Mouse (Mus musculus): Measurements from ENCODE around the gene Slc4a4.

Slc4a4 gene

DNA sequence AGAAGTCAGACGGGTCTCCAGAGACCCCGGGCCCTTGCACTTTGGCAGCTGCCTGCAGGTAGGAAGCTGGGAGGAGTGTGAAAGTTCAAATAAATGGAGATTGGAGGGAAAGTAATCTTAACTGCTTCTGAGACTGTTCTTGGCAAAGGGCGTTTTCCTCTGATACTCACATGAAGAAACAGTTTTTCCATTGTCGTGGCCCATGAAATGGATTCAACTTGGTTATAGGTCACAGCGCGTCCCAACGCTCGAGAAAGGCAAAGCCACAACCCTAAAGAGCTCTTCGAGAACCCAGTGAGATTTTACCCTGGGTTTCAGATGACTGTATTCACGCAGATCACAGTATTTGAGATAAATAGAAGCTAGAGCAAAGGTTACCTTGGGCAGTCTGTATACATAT lies 31.0 kb downstream of the Slc4a4 start:
- no peak for DNase-seq

DNA sequence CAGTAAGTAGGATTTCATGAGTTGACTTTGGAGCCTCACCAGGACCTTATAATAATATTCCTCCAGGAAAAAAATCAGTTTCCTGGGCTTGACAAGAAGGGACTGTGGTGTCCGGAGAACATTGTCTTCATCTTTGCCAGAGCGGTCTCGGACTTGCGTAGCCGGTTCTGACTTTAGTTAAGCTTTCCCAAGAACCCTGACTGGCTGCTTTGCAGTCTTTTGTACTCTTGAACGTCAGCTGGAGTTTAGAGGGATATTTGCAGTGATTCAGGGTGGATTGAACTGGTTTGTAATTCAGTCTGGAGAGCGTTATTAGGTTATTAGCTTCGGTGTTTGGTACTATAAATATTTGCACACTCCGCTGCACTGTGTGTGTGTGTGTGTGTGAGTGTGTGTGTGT lies 31.9 kb downstream of the Slc4a4 start:
- no peak for DNase-seq

DNA sequence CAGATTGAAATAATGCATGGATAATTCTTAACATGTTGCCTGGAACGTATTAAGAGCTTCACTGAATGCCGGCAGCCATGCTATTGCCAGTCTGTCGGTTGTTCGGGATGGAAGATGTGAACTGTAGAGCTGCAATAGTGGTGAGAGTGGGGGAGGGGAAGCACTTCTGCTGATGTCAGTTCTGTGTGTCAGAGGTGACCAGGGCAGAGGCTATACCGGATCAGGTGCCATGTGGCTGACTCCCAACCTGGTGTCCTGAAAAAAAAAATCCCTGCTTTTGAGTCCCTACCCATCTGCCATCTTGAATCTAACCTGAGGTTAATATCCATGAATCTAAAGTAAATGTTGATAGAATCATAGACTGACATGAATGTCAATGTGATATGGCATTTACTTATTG lies 39.0 kb downstream of the Slc4a4 start:
- DNase-seq, result no peak

DNA sequence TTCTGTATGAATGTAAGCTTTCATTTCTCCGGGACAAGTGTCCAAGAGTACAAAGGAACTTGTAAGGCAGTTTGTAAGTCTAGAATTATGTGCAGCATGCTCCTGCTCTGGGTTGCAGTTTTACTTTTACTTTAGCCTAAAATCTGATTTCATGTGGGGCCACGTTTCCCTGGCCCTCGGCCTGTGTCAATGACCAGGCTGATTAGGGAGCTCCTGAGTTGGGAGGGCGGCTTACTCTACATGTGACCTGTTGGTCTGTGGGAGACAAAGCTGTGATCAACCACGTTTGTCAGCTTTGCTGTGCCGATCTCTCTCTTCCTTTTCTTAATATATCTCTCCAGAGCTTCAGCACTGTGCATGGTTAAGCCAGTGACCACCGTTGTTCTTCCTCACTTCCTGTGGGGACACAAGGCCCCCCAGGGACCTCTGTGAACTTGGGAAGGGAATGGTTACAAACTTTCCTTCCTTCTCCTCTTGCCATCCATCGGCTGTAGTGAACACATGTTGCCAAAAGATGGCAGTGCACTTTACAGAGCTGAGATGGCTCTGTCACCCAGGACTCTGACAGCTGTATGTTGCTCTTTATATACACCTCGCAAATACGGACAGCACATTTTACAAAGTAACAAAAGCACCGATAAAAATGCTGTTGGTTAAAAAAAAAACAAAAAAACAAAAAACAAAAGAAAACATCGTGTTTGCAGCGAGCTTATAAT lies 41.7 kb downstream of the Slc4a4 start:
- peak; percentile 72 for DNase-seq

DNA sequence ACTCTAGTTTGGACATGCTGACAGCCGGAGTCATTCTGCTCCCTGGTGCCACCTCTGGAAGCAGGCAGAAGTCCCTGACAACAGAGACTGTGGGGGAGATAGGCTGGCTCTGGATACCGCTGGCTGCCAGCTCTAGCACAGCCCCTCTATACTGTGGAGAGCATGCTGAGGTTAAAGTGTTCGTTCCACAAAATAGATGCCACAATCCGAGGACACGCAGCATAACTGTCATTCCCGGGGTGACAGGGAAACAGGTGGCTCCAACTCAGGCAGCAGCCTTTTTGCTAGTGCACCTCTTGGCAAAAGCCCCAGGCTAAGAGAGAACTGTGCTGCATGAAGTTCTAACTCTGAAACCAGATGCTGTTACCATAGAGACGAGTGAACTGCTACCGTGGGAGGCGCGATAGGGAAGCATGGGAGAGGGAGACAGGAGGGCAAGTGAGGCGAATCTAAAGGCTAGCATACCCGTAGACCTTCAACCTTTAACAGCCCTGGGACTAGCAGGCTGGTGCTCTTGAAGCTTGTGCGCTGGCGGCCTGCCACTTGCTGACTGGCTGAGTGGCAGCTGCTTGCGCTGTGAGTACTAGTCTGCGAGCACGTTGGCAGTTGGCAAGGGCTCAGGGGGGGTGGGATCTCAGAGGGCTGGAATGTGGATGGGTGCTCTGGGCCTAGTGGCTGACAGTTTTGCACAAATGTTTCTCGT lies 42.9 kb downstream of the Slc4a4 start:
- peak; percentile 57 for DNase-seq

DNA sequence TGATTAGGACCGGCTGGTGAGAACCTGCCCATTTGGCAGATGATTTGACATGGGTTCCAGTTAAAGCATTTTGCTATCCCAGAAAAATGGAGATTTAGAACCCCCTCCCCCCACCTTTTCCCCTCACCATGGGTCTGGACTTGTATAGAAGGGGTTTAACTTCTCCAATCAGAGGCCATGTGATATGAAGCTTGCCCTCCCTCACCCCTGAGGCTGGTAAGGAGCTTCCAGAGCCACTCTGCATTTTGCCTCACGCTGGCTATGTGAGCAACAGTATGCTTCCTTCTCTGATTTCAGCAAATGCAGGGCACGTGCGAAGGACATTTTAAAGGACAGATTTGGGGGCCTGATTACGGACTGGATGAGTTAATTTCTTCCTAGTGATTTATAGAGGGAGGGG lies 43.5 kb downstream of the Slc4a4 start:
- DNase-seq, result peak; percentile 16

DNA sequence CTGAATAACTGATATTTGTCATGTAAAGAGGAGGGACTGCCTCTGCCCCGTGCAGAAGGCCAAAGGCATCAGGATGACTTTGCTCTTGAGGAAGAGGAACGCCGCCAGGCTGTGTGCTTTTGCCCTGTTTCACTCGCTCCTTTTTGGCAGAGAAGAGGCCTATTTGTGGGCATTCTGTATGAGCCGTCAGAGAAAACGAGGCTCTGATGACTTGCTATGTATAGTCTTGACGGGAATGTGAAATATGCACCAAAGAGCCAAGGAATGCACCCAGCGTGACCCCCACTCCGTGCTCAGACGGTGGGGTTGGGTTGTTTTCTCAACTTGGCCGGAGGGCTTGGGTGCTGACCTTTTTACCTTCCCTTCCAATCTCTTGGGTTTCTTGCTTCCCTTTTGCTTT lies 44.0 kb downstream of the Slc4a4 start:
- DNase-seq, result peak; percentile 44

DNA sequence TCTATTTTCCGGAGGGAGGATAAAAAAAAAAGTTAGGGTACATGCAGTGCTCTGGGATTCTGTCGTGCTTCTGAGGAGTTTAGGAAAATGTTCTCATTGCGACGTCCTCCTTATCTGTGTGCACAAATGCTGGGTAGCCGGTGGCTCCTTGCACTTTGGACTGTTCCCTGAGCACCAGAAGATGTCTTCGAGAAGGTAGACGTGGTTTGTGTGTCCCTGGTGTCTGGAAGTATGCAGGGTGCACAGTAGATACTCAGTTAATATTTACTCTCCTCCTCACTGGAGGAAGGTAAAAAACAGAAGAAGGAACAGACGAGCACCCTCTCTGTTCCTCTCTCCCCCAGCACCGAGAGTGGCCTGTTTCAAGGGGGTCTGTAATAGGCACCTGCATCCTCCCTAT lies 44.6 kb downstream of the Slc4a4 start:
- DNase-seq, result no peak

DNA sequence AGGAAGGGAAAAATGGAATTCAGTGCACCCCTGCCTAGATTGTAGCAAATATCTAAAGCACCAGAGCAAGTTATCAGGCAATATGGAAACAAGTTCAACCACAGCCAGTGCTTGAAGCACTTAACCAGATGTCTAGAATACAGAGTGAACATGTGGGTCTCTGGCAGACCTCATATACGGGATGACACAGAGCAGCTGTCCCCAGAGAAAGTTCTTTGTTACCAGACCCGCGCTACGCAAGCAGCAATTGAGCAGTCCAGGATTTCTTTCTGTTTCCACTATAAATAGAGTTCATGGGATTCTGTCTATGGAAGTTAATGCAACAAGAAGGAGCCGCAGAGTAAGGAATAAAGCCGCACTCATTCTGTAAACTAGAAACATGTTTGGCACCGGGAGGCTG lies 46.8 kb downstream of the Slc4a4 start:
- DNase-seq, result peak; percentile 16

DNA sequence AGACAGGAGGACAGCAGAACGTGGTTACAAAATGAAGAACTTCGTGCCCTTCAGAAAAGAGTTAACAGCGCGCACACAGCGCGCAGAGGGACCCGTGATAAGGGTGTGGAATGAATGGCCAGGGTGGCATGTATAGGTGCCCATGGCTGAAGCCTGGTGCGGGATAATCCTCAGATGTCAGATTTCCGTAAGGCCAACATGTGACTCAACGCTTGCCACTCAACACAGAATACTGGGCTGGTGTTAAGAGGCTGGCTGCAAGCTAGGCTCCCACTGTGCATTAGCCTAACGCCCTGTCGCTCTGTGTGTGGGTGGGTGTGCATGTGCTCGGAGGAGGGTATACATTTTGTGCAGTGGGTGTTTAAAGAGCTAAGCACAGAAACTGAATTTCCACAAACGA lies 47.3 kb downstream of the Slc4a4 start:
- no peak for DNase-seq

DNA sequence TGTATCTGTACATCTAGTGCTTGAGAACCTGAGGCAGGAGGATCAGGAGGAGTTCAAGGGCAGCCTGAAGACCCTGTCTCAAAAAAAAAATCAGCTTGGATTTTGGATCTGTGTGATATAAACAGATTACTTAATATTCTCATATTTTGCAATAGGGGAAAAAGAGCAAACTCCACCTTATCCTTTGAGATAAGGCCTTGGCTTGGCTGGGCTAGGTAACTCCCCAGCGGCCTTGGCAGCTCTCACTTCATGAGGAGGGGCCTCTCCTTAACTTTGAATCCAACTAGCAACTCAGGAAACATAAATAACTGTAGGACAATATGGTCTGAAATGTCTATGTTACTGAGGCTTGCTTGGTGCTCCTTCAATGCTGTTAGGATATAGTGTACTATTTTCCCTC lies 51.6 kb downstream of the Slc4a4 start:
- DNase-seq, result no peak

DNA sequence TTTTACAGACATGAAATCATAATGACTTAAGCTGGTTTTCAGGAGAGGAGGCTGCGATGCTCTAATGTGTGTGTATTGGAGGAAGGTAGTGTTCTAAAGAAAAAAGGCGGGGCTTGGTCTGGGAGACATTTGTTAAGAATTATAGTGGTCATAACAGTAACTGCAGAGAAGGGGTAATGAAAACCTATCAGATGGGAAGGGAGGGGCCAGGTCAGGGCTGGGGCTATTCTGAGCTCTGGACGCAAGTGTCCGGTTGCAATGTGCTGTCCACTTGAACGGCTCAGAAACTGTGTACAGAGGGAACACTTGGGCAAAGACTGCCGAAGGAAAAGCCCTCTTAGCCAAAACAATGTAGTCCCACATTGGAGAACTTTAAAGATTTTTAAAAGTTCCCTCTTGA lies 52.5 kb downstream of the Slc4a4 start:
- peak; percentile 31 for DNase-seq

DNA sequence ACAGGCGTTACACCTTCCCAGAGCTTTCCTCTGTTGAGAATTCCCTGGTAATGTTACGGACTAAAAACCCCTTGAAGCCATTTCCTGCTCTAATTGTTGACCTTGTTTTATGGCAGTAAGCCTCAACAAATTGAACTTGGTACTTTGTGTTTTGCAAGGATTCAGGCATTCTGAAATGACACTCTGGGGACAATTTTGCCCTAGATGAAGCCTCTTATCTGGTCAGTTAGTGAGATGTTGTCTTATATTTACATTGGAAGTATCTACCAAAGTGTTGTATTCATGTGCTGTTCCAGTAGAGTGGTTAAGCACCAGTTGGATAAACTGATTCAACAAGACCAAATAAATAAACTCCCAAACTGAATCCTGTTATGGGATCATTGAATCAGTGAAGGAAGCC lies 53.2 kb downstream of the Slc4a4 start:
- no peak for DNase-seq

DNA sequence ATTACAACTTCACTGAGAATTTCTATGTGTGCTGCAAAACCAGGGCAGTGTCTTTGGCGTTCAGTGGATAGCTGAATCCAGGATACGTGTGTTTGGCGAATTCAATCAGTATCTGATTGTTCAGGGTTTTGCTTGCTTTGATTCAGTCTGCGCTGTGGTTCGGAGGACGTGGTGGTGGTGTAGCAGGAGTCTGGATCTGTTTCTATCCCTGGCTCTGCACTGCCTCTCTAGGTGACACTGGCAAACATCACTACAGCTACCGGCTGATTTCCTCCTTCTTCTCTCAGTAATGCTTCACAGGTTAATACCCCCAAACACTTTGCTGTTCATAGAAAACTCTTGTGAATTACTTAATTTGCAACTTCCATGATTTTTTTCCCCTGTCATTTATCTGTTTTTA lies 55.3 kb downstream of the Slc4a4 start:
- no peak for DNase-seq

DNA sequence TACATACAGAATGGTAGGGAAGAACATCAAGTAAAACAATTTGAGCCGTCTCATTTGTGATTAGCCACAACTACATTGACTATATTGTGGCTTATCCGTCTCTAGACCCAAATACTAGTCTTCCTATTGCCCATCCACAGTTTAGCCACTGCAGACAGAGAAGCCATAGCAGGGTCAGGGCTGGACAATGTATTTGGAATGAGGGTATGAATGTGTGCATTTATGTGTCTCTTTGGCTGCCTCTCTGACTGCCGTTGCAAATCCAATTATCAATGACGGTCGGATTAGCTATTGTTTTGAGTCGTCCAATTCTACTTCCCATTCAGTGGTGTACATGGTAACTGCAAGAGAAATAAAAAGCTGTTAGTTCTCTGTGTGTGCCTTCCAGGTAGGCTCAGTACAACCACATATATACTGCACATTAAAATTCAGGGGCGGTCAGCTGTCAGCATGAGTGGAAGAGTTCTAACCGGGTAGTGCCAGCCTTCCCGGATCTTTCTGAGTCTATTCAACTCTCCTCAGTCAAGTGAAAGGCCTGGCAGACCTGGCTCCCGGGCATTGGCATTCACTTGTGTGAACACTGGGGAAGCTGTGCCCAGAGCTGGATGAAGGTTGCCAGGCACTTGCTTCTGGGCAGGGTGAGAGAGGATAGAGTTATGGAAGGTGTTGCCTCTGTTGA lies 59.2 kb downstream of the Slc4a4 start:
- no peak for DNase-seq

DNA sequence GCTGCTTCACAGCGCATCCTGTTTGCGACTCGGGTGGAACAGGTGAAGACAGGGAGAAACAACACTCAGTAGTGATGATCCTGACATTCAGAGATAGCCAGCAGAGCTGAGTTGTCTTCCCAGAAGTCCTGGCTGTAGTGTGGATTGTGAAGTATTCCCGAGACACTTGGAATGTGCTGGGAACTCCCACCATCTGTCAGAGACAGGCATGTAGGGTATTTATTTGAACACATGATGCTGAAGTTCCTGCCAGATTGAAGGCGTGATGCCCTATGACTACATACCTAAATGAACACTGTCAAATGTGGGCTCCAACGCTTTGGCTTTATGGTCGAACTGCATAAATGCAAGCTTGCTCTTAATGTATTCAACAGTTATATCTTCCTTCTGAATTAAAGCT lies 63.7 kb downstream of the Slc4a4 start:
- no peak for DNase-seq

DNA sequence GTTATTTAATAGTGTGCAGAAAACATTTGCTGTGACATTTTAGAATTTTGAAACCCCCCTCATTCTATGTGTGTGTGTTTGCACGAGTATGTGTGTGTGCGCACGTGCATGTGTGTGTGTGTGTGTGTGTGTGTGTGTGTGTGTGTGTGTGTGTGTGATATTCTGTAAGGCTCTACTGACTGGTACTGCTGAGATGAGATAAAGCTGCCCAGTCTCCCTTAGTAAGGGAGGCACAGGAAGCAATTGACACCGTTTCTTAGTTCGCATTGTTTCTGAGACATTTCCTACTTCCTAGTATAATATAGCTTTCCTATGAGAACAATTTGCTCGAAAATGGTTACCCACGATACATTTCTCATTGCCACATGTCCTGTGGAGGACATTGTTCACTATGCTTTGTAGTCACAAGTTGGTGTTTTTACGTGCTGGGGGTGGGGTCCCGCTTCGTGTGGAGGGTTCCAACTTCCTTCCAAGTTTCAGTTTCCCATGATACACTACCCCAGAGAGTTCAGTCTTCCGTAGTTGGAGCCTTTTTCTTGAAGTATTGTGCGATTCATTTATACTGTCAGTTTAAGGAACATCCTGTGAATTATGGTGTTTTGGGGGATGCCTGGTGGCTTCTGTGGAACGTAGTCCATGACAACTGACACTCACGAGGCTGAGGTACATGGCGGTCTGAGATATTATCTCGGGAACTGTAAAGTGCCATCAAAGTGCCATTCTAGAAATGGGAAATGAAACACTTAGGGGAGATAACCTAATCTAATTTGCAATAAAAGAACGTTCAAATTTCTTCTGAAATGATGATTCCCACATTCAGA lies 66.3 kb downstream of the Slc4a4 start:
- no peak for DNase-seq

DNA sequence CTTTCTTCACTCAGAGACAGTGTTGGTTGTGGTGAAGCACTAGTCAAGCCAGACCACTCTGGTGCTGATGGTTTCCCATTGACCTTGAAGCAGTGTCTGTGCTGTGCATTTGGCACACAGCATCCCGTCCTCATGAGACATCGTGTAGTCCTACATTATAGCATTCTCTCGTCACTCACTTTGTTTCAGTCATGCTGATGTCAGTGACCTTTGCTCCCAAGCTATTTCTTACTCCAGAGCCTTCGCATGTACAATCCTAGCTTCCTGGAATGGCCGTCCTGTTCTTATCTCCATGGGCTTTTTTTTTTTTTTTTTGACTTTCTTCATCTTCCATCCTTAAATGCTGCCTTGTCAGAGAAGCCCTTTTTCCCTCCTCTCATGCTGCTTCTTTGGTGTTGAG lies 71.1 kb downstream of the Slc4a4 start:
- no peak for DNase-seq

DNA sequence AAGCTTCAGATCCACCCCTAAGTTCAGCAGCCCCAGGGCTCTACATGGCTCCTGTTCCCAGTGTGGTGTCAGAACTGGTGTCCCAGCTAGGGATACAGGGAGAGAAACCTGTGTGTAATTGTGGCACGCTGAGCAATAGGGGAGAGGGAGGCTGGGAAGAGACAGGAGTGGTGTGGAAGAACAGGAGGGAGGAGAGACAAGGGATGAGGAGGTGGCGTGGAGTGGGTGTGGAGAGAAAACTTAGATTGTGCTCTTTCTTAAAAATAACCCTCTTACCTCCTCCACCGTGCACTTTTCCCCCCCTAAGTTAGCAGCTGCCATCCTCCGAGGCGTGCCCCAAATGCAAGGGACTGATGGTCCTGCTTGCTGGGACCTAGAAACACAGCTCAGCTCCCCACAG lies 72.3 kb downstream of the Slc4a4 start:
- DNase-seq, result no peak

DNA sequence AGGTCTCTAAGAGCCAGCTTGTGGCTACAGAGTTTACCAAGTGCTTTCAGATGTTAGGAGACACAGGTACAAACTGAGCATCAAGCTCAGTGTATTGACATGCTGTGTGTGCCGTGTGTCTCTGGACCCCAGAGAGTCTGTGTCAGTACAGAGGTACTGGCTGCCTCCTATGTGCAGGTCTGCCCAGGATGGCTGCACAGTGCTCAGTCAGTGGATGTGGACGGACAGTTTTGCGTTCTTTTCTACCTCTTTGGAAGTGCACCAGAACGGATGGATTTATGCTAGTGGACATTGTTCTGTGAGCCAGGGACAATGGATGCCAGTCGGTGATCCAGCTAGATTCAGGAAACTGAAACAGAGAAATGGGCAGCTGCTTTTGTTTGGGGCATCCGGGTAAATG lies 72.8 kb downstream of the Slc4a4 start:
- no peak for DNase-seq

DNA sequence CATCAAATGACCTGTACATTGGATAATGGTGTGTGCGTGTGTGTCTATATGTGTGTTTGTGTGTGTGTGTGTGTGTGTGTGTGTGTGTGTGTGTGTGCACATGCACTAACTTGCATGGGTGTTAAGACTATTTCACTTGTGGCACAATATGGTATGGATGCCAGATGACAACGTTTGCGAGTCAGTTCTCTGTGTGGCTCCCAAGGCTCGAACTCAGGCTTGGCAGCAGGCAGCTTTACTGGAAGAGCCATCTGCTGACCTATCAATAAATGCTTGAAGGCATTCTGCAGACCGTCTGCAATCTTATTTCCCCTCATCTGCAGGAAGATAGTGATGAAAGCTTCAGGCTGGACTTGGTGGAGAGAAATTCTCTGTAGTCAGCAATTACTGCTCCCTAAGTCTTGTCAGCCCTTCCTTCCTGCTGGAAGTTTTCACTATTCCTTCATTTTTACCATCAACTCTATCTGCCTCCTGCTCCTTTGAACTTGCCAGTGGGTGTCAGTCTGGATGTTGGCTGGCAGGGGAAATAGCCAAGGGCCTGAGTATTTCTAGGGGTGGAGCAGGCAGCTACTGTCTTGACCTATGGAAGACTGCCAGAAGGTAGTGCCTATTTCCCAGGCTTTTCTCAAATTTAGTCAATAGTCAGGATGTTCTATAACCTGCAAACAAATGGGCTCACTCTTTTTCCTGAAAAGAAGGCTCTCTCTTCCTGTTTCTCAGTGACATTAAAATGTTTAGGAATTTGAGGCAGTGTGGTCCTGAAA lies 73.9 kb downstream of the Slc4a4 start:
- no peak for DNase-seq

DNA sequence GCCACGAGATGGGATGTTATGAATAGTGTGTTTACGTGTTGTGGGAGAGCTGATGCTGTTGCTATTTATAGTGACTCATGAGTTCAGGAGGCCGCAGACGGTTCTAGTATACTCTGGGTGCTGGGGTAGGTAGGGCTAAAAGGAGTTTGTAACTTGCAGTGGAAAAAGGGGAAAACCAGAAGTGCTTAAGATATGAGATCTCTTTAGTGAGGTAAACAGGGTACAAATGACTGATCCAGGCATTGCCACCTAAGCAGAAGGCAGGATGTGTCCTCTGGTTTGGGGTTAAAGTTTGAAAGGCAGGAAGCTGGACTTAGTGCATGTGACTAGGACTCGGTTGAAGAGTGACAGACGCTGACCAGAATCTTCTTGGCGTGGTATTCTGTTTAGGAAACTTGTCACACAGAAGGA lies 74.7 kb downstream of the Slc4a4 start:
- no peak for DNase-seq
